Mouse (Mus musculus): Measurements from ENCODE around the gene Faap100.

- TF ChIP-seq POLR2A (IDR thresholded peaks at IDR 0.05; ENCODE audit: low read depth, low read length) (no peak), CTCF (IDR thresholded peaks at IDR 0.05; ENCODE audit: extremely low read depth, insufficient read length, insufficient replicate concordance, low read depth, low read length) (no peak)
Observed at GRCm38 (mm10) chr11:120426727-120427126, 48.2 kb upstream of the Faap100 start.

Data from small intestine, adult 2 months (tissue).